Mouse (Mus musculus) mature B cell (primary cell): ENCODE measurements around the gene AU041133.
"Not testable (repeated sequence)": the region's sequence is repeated elsewhere in the genome, so short reads cannot be mapped to it uniquely, and the experiment has no call there.

Experiments used
- in situ Hi-C: fragments of 300-500 bp; cut with MboI; formaldehyde crosslinking; loops from 2 replicates; pipeline ENCODE4 v1.14.3; 2019

AU041133 gene

GRCm38 (mm10) chr10:82127850-82128401 is at the start of gene AU041133:
AU041133 (plus strand) TSS chr10:82128013.
- in situ Hi-C loops, result no loop called here

DNA sequence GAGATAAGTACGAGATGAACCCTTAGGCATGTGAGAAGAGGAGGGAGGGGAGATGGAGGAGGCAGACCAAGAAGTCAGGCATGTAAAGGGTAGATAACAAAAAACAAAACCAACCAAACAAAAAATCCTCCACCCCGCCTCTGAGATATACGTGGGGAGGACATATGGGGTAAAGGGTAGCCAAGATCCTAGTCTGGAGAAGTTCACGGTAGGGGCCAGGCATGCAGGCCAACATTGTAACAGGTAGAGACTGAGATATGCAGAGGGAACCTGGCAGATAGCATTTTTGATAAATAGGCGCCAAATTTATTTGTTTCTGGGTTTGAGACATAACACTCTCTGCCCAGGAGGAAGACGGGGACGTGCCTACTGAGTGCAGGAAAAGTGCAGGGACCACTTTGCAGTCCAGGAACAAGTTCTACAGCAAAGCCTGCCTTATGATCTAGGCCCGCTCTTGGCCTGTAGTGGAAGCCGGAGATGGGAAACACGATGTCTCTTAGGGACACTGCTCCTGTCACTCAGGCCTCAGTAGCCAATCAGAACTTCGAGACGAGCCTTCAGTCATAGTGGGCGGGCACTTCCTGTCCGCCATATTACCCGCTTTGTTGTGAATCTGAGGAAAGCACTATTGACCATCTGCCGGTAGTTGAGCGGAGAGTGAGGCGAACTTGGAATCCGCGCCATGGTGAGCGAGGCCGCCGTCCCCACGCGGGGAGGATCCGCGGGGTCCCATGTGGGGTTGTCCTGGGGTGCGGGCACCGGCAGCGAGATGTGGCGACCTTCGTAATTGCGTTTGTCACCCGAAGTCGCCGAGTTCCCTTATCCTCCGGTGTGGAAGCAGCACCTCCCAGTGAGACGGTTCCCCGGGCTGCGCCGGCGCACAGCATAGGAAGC is 44.8 kb upstream of the AU041133 start, which contains the start of gene BC024063:
Gene BC024063 (plus strand): TSS at position 626 of the 894 bp plus-strand sequence.
- in situ Hi-C loops, result not testable (repeated sequence)

- in situ Hi-C loops, result not testable (repeated sequence)
These were observed 44.2 kb upstream of the AU041133 start for GRCm38 (mm10) chr10:82083622-82083971.

- in situ Hi-C loops, result no loop called here
These were observed 10.6 kb upstream of the AU041133 start for GRCm38 (mm10) chr10:82117206-82117605.

- in situ Hi-C loops, result no loop called here
These were observed 17.5 kb downstream of the AU041133 start for GRCm38 (mm10) chr10:82145282-82145681.

DNA sequence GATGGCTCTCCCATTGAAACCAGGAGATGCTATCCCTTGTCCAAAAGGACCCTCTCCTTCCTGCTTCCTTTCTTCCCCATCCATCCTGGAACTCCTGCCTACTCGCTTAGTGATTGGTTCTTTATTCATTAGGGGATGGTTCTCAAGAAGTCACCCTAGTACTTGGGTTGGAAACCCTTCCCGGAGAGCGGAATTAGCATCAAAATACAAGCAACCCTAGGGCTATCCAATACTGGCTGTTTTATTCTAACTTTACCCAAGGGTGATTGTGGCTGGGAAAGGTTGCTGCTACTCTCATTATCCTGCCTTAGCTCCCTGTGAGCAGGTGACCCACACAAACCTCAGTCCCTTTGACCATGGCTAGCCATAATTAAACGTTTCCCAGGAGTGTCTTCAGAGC is 19.8 kb downstream of the AU041133 start:
- in situ Hi-C loops, result no loop called here

DNA sequence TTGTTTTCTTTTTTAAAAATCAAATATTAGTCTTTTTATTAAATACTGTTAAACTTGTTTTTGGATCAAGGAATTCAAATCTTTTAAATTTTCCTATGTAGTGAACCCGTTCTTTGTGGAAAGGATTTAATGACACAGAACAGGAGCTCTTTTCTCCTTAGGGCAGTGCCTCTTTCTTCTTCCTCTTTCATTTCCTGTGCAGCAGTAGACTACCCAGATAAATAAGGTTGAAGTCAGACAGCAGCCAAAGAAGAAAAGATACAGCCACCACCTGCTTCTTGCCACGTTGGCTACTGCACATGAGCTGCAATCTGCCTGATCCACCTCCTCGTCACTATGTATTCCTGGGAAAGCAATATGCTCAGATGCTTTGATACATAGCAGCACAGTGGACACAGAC is 40.0 kb downstream of the AU041133 start:
- in situ Hi-C loops, result no loop called here

GRCm38 (mm10) chr10:82169776-82170175 is 42.0 kb downstream of the AU041133 start:
- in situ Hi-C loops, result loop anchor here (10.0 kb wide), 1 partner anchor 535 kb away; no protein-coding TSS in a partner anchor

DNA sequence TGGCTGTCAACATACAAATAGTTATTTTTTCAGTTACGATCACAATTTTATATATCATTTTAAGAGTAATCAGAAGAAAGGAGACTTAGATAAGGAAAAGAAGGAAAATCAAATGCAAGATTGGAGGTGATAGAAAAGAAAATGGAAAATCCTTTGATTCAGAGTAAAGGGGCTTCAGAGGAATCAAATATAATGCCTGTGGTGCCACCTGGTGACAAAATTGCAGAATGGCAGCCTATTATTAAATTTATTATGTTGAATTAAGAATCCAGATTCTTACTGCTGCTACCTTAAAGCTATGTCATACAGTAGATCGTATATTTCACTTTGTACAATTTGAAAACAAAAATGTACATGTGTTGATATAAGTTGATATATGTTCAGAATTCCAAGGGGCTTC is 43.0 kb downstream of the AU041133 start:
- in situ Hi-C loops, result loop anchor here (10.0 kb wide), 1 partner anchor 536 kb away; no protein-coding TSS in a partner anchor

GRCm38 (mm10) chr10:82178257-82179064 is 50.6 kb downstream of the AU041133 start:
- in situ Hi-C loops, result loop anchor here (10.0 kb wide), 1 partner anchor 544 kb away; no protein-coding TSS in a partner anchor
